Mouse (Mus musculus) lung, postnatal 0 days (tissue): Measurements from ENCODE around the gene Sf3a3. TPM values are rescaled to one million over a fixed set of nuclear protein-coding genes. Genes with fewer than 3 reads are reported as not detected.

Source experiments
- ATAC-seq: fragments of 200-750 bp; cut with Nextera tagmentation; 2 replicates; pipeline ENCODE4 v1.8.0; 2017; ENCODE audit warnings: moderate library complexity
- DNase-seq: peaks from one replicate; pipeline ENCODE4 v3.0.0-alpha.2; 2016; ENCODE audit warnings: low spot score
- H3K27ac ChIP-seq: fragments of 300-500 bp; sonication (generic); 2 replicates; pipeline ENCODE4 v1.5.1; 2014; ENCODE audit warnings: antibody characterized with exemption, mild to moderate bottlenecking, low read length, mixed read lengths
- H3K27me3 ChIP-seq: fragments of 300-500 bp; sonication (generic); replicated peaks from 2 replicates; pipeline ENCODE4 v1.6.1; 2014; ENCODE audit warnings: low read length, mixed read lengths; ENCODE audit not compliant: insufficient read depth
- H3K36me3 ChIP-seq: fragments of 300-500 bp; sonication (generic); 2 replicates; pipeline ENCODE4 v1.6.1; 2014; ENCODE audit warnings: low read length, mixed read lengths; ENCODE audit not compliant: insufficient read depth
- H3K4me1 ChIP-seq: fragments of 300-500 bp; sonication (generic); 2 replicates; pipeline ENCODE4 v1.6.1; 2014; ENCODE audit warnings: antibody characterized with exemption, low read depth, low read length, mixed read lengths; ENCODE audit not compliant: insufficient read depth
- H3K4me2 ChIP-seq: fragments of 300-500 bp; sonication (generic); replicated peaks from 2 replicates; pipeline ENCODE4 v1.6.1; 2014; ENCODE audit warnings: low read depth, mild to moderate bottlenecking, low read length, moderate library complexity, mixed read lengths
- H3K4me3 ChIP-seq: fragments of 300-500 bp; sonication (generic); 2 replicates; pipeline ENCODE4 v1.5.1; 2014; ENCODE audit warnings: low read depth, low read length
- H3K9ac ChIP-seq: fragments of 300-500 bp; sonication (generic); replicated peaks from 2 replicates; pipeline ENCODE4 v1.6.1; 2014; ENCODE audit warnings: low read depth, mild to moderate bottlenecking
- H3K9me3 ChIP-seq: fragments of 300-500 bp; sonication (generic); 2 replicates; pipeline ENCODE4 v1.6.1; 2016; ENCODE audit warnings: low read length, mixed read lengths
- CTCF ChIP-seq: IDR thresholded peaks from 2 replicates; pipeline ENCODE4 v1.5.1; 2016; ENCODE audit warnings: antibody characterized with exemption, mild to moderate bottlenecking
- EP300 ChIP-seq: IDR thresholded peaks from 2 replicates; pipeline ENCODE4 v1.6.1; 2016; ENCODE audit warnings: antibody characterized with exemption, mild to moderate bottlenecking, control low read depth
- WGBS: fragments of 180-500 bp; shearing (Covaris S2); extraction: QIAGEN DNeasy Blood & Tissue Kit; methylation state at CpG from one replicate; pipeline ENCODE4 v1.1.7; 2014; 5-methylcytosine and 5-hydroxymethylcytosine counted together
- polyA plus RNA-seq: library from polyadenylated mRNA; unstranded; fragments of >200 nt; fragmentation: Nextera tagmentation; extraction: Ambion mirVana; gene quantifications from 2 replicates; pipeline ENCODE4 v1.2.1, GENCODE M21; 2015

The Sf3a3 gene
- polyA plus RNA-seq, 1 experiment from 2014 or later: 49.1 TPM

- peaks cover 13% of the 10 kb centered on the region; the same call in 1 of the 2 replicates for H3K36me3 ChIP-seq
- H3K27me3 ChIP-seq: no peaks in the 10 kb centered on the region
- no peak overlapping the region for H3K4me3 ChIP-seq
- no peak overlapping the region for H3K9ac ChIP-seq
- DNase-seq (no peak), ATAC-seq (no peak)
- no peaks in the 10 kb centered on the region for H3K9me3 ChIP-seq
- H3K4me1 ChIP-seq: no peaks in the 10 kb centered on the region
- no peak overlapping the region for H3K27ac ChIP-seq
- TF ChIP-seq CTCF (peak; percentile 53), EP300 (no peak)
- H3K4me2 ChIP-seq: no peak overlapping the region
- WGBS: 73% methylated on average over 4 of the region's 4 CpGs
Observed at GRCm38 (mm10) chr4:124685004-124685403, 29.6 kb upstream of the Sf3a3 start.

DNA sequence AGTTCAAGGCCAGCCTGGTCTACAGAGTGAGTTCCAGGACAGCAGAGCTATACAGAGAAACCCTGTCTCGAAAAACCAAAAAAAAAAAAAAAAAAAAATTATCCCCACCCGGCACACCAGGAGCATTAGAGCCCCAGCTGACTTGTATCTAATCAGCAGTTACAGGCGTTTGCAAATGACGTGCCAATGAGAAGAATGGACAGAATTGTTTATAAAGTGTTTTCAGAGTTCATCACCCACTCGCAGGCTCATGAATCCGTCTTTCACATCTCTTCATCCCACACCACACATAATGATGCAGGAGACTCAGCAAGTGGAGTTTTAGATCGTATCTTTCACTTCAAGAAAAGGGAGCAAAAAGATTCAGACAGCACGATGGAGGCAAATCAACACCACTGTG, 29.1 kb upstream of the Sf3a3 start:
- ATAC-seq (peak; percentile 65), DNase-seq (peak; percentile 63)
- no peak for TF ChIP-seq EP300
- no peak for TF ChIP-seq CTCF
- Histone ChIP-seq H3K9ac (no peak overlapping the region), H3K4me2 (no peak overlapping the region), H3K4me1 (no peaks in the 10 kb centered on the region), H3K27ac (no peak overlapping the region), H3K36me3 (peaks cover 9% of the 10 kb centered on the region; the same call in 1 of the 2 replicates), H3K27me3 (no peaks in the 10 kb centered on the region), H3K9me3 (no peaks in the 10 kb centered on the region), H3K4me3 (no peak overlapping the region)
- WGBS: 52% methylated on average over 8 of the region's 8 CpGs

GRCm38 (mm10) chr4:124685897-124686402, 28.6 kb upstream of the Sf3a3 start:
- TF ChIP-seq EP300 (no peak), CTCF (no peak)
- Histone ChIP-seq H3K27me3 (no peaks in the 10 kb centered on the region), H3K4me3 (no peak overlapping the region), H3K4me2 (no peak overlapping the region), H3K36me3 (peaks cover 6% of the 10 kb centered on the region; the same call in 1 of the 2 replicates), H3K27ac (no peak overlapping the region), H3K9me3 (no peaks in the 10 kb centered on the region), H3K4me1 (no peaks in the 10 kb centered on the region), H3K9ac (no peak overlapping the region)
- peak; percentile 71 for ATAC-seq
- peak; percentile 76 for DNase-seq
- 65% methylated on average over 8 of the region's 8 CpGs for WGBS

GRCm38 (mm10) chr4:124691455-124691854, 23.1 kb upstream of the Sf3a3 start:
- H3K36me3 ChIP-seq: no peaks in the 10 kb centered on the region
- H3K4me3 ChIP-seq: no peak overlapping the region
- H3K4me2 ChIP-seq: no peak overlapping the region
- TF ChIP-seq EP300 (no peak), CTCF (no peak)
- 82% methylated on average over 8 of the region's 8 CpGs for WGBS
- no peaks in the 10 kb centered on the region for H3K4me1 ChIP-seq
- DNase-seq (no peak), ATAC-seq (no peak)
- no peak overlapping the region for H3K9ac ChIP-seq
- no peak overlapping the region for H3K27ac ChIP-seq
- no peaks in the 10 kb centered on the region for H3K9me3 ChIP-seq
- H3K27me3 ChIP-seq: peaks cover 5% of the 10 kb centered on the region; the same call in 1 of the 2 replicates

DNA sequence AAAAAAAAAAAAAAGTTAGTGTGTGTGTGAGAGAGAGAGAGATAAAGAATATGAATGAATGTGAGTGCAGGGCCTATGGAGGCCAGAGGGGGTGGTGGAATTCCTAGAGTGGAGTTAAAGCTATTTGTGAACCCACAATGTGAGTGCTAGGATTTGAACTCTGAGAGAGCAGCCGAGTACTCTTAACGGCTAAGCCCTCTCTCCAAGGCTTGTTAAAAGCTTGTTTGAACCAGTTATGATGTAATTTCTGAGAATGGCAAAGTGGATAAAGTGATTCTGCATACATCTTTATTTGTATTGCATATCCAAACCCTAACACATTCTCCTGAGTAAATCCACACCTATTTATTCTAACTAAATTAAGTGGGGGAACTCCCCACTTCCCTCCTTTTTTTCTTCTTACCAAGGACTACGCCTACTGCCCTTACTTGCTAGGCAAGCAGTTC, 22.1 kb upstream of the Sf3a3 start:
- Histone ChIP-seq H3K4me2 (peak overlapping the region; percentile 76), H3K27ac (no peak overlapping the region), H3K27me3 (peaks cover 5% of the 10 kb centered on the region; the same call in 1 of the 2 replicates), H3K36me3 (no peaks in the 10 kb centered on the region), H3K9me3 (no peaks in the 10 kb centered on the region), H3K4me1 (no peaks in the 10 kb centered on the region), H3K4me3 (peak overlapping the region; percentile 61; the same call in 1 of the 2 replicates), H3K9ac (no peak overlapping the region)
- ATAC-seq: peak; percentile 76
- 42% methylated on average over 3 of the region's 3 CpGs for WGBS
- peak; percentile 92 for DNase-seq
- TF ChIP-seq CTCF (no peak; the same call in 1 of the 2 replicates), EP300 (peak; percentile 78)

DNA sequence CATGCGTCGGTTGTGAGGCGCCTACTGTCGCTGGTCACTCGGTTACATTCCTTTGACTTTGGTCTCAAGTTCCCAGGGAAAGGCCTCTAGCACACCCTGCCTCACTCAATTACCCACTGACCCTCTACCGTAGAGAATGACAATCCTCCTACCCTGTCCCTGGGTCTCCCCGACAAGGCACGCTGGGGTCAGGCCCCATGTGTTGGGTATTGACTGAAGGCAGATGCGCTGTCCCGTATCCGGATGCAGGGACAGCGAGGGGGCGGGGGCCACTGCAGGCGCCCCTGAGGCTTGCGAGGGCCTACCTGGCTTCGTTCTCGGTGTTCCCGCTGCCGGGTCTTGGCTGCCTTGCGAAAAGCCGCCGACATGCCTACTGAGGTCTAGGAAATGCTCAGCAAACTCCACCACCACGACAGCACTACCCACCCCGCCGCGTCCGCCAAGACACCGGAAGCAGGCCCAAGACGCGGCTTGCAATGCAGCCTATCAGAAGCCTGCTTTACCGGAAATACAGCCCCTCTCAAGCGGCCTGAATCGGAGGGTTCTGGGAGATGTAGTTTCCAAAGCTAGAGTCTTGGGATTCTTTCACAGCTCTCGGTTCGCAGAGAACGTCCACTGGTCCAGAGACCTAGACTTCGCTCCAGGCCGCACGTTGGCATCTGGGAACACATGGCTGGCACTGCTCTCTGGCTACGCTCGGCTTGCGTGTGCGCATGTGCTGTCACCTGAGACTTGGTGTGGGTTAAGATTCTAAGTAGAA, 21.3 kb upstream of the Sf3a3 start, which contains the start of gene Utp11:
TSS of gene Utp11 (minus strand) at position 466 of the 760 bp plus-strand sequence.
- H3K36me3 ChIP-seq: no peaks in the 10 kb centered on the region
- DNase-seq: peak; percentile 97
- ATAC-seq: peak; percentile 94
- TF ChIP-seq CTCF: no peak
- no peak for TF ChIP-seq EP300
- no peaks in the 10 kb centered on the region for H3K4me1 ChIP-seq
- peak within 1 kb of the TSS; percentile 61 for H3K4me3 ChIP-seq
- peak within 1 kb of the TSS; percentile 76 for H3K4me2 ChIP-seq
- peak within 1 kb of the TSS; percentile 77 for H3K27ac ChIP-seq
- peak within 1 kb of the TSS; percentile 72 for H3K9ac ChIP-seq
- under 1% methylated on average over 43 of the region's 43 CpGs for WGBS
- H3K9me3 ChIP-seq: no peaks in the 10 kb centered on the region
- H3K27me3 ChIP-seq: peaks cover 5% of the 10 kb centered on the region; the same call in 1 of the 2 replicates
